Mouse (Mus musculus): ENCODE results near the gene Mylpf.

- TF ChIP-seq CTCF (IDR thresholded peaks at IDR 0.05; ENCODE audit: insufficient read depth, low read depth, low read length) (no peak), POLR2A (IDR thresholded peaks at IDR 0.05; ENCODE audit: insufficient read depth, low read depth, low read length) (no peak)
Measured at GRCm38 (mm10) chr7:127233765-127234164, 25.1 kb downstream of the Mylpf start.
